Mouse (Mus musculus): ENCODE results near the gene Atg4d.

DNA sequence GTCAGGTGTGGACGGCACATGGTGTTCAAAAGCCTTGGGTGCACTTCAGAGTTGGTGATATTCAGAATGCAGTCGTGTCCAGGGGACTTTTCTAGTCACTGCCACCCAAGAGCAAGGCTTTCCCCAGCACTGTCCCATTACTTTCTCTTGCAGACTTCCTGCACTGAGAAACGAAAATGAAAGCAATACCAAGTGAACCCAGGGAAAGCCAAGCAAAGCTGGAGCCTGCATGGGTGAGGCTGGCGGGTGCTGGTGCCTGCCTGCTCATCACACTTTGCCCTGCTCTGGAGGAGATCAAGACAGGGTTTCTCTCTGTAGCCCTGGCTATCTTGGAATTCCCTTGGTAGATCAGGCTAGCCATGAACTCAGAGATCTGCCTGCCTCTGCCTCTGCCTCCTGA, 29.8 kb upstream of the Atg4d start:
- TF ChIP-seq POLR2AphosphoS5 (IDR thresholded peaks at IDR 0.05; ENCODE audit: insufficient replicate concordance, low read depth, low read length) = no peak
- no peak for TF ChIP-seq CTCF (IDR thresholded peaks at IDR 0.05; ENCODE audit: low read depth, low read length)
